Mouse (Mus musculus) gastrocnemius, postnatal 36 days (tissue): ENCODE results near the gene Tmigd3. TPM values are rescaled to one million over a fixed set of nuclear protein-coding genes. Genes with fewer than 3 reads are reported as not detected.
"Not testable (repeated sequence)": the region's sequence is repeated elsewhere in the genome, so short reads cannot be mapped to it uniquely, and the experiment has no call there.

Source experiments
- DNase-seq, 2 experiments: peaks; one replicate each; pipeline ENCODE4 v3.0.0; 2022
- intact Hi-C: fragments of 180-260 bp; cut with DNase I; formaldehyde crosslinking; loops from one replicate; pipeline ENCODE4 v1.15.1; 2025
- total RNA-seq, 2 experiments: library from RNA; stranded (reverse); gene quantifications; 2 replicates each; pipeline ENCODE4 v1.2.3; 2021

Gene Tmigd3
- total RNA-seq, 2 experiments from 2014 or later: not detected

DNA sequence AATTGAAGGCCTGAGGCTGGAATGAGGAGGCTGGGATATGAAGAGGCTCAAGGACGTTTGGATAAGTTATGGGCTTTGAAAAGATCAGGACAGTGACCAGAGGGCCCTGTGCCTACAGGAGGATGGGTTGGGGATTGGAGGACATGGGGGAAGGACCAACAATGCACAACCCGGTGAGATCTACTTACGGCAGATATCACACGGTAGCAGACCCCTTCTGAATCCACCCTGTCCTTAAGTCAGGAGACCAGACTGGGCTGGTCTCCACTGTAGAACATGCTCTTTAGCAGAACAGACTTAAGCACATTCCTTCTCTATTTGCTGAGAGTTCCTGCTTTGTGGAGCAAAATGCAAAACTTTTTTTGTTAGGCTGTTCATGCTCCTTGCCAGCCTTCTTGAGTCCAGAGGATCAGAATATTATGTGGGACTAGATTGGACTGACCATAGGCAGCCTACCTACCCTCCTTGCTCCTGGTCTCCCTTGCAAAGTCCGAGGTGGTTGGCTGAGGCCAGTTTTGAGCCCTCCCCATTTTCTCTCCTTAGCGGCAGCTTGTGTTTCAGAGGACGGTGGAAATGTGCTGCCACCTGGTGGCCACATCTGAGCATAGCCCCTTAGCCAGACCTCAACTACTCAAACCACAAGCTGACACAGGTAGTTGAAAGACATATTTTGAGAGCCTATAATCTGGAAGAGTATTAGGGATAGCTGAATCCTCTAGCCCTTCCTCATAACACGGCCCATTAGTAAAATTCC is 28.9 kb downstream of the Tmigd3 start:
- peak; percentile 74 to 80 for DNase-seq
- intact Hi-C loops: loop anchor here (2.0 to 5.0 kb wide), 2 partner anchors 152 to 225 kb away; no protein-coding TSS in a partner anchor

DNA sequence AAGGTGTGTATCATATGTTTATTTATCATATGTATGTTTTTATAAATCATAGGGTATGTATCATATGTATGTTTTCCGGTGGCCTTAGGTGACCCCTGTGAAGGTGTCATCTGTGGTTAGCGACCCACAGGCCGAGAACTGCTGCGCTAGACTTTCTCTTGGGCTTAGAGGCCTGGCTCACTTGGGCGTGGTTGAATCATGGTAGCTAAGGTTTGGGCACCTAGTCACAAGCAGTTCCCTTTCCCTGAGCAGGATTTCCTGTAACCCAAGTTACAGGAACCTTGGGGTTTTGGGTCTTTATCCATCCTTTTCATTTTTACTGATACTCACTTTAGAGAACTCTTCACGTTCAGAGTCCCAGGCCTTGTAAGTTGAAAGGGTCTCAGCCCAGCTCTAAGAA is 29.6 kb downstream of the Tmigd3 start:
- intact Hi-C loops: loop anchor here (5.0 kb wide), 1 partner anchor 153 kb away; no protein-coding TSS in a partner anchor
- no peak for DNase-seq

- DNase-seq: no peak
- intact Hi-C loops: loop anchor here (5.0 kb wide), 1 partner anchor 153 kb away; no protein-coding TSS in a partner anchor
These were observed 30.0 kb downstream of the Tmigd3 start for GRCm38 (mm10) chr3:105900716-105901115.

- no peak for DNase-seq
- intact Hi-C loops: loop anchor here (5.0 kb wide), 1 partner anchor 154 kb away; no protein-coding TSS in a partner anchor
These were observed 30.8 kb downstream of the Tmigd3 start for GRCm38 (mm10) chr3:105901468-105901867.

- no peak for DNase-seq
- intact Hi-C loops: loop anchor here (5.0 kb wide), 1 partner anchor 157 kb away; no protein-coding TSS in a partner anchor
These were observed 33.5 kb downstream of the Tmigd3 start for GRCm38 (mm10) chr3:105904213-105904612.

- DNase-seq: no peak
- intact Hi-C loops: loop anchor here (5.0 kb wide), 1 partner anchor 157 kb away; no protein-coding TSS in a partner anchor
These were observed 34.0 kb downstream of the Tmigd3 start for GRCm38 (mm10) chr3:105904721-105905120.

DNA sequence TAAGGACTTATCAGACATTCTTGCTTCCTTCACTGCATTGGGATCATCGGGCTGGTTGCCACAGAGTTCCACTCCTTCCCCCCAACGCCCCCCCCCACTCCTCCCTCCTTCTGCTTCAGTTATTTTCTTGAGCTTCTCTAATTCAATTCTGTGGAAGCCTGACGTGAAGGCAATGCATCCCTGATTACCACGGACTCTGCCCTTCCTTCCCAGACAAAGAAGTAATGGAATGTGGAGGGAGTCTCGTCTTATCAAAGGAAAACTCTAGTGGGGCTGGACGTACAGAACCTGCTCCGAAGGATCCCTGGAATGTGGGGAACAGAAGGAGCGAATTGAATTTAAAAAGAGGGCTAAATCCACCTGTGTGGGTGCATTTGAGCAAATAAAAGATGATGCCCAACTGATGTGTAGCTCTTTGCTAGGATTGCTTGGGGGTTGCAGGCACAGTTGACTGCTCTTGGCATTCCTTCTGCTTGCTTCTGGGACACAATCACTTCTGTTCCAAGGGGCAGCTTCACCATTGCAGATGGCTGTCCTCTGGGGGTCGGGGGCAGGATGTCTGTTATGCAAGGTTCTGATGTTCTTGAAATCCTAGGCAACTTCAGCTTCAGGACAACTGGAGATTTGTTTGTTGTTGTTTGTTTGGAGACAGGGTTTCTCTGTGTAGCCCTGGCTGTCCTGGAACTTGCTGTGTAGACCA is 37.4 kb downstream of the Tmigd3 start:
- intact Hi-C loops: no loop called here
- DNase-seq: no peak

- intact Hi-C loops: no loop called here
- DNase-seq: no peak
These were observed 38.3 kb downstream of the Tmigd3 start for GRCm38 (mm10) chr3:105908976-105909375.

GRCm38 (mm10) chr3:105910519-105911190 is 40.0 kb downstream of the Tmigd3 start:
- DNase-seq: no peak
- intact Hi-C loops: no loop called here

GRCm38 (mm10) chr3:105912097-105912880 is 41.6 kb downstream of the Tmigd3 start:
- intact Hi-C loops: no loop called here
- no peak for DNase-seq

- intact Hi-C loops: no loop called here
- DNase-seq: no peak
These were observed 43.4 kb downstream of the Tmigd3 start for GRCm38 (mm10) chr3:105913839-105914681.

DNA sequence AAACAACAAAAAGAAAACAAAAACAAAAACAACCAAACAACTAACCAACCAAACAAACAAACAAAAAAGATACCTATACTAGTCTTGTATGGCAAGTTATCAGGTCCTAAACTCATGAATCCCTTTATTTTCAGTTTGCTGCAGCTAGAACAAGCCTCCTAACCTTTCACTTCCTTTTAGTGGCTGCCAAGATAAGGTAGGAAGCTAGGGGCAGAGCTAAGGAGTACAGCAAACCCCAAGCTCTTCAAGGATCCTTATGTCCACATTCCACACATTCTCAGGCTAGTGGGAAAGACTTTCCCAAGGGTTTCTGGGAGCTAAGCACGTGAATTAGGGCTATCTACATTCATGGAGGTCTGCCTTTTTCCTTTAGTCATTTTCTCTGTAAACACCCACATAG is 44.6 kb downstream of the Tmigd3 start:
- intact Hi-C loops: no loop called here
- DNase-seq: no peak

DNA sequence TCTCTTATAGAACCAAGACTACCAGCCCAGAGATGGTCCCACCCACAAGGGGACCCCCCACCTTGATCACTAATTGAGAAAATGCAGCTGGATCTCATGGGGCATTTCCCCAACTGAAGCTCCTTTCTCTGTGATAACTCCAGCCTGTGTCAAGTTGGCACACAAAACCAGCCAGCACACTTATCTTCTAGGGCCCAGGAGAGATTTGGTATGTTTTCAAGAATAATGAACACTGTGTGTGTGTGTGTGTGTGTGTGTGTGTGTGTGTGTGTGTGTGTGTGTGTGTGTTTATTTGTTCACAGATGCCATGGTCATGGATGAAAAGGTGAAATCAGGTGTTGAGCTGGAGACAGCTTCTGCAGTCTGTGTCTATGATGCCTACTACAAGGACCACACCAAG is 45.8 kb downstream of the Tmigd3 start:
- intact Hi-C loops, DNase-seq: not testable (repeated sequence)

DNA sequence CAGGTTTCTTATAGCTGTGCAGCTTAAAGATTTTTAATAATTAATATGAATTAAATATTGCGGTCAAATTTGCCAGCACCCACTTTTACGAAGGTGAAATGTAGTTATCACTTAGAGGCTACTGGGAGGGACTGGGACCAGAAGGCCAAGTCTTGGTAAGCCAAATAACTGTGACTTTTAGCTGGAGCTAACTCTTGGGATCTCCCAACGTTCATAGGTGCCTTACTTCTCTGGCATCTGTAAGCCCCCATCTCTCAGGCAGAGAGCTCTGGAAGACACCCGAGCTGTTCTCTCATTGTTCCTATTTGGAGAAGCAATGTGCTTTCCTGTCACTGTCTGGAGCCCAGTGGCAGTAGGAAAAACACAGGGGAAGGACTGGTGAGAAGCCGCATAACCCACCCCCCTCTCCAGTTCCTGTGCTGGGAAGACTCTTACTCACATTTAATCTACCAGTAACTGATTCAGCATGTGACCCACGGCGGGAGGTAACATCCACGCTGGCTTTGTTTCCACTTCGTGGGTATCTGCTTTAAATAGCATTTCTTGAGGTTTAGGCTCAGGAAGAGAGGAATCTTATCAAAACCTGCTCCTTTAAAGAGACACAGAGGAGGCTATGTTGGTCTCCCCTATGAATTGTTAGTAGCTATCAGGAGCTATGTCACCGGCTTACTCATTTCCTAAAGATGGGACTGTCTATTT is 47.1 kb downstream of the Tmigd3 start:
- intact Hi-C loops: no loop called here
- no peak for DNase-seq

DNA sequence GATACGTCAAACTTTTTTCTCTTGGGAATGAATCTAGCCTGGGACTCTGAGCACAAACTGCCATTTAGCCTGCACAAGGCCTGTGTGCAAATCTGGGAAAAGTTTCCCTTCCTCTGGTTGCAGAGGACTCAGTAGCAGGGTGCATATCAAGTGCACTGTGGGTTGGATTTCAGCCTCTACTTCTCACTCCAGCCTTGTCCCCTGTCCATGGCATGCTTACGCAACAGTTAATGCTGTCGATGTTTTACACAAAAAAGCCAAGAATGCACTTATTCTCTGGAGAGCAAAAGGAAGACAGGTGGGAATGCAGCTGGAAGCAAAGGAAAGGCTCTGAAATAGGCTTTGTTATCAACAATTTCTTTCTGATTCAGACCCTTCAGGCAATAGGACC is 47.6 kb downstream of the Tmigd3 start:
- intact Hi-C loops: no loop called here
- DNase-seq: no peak

DNA sequence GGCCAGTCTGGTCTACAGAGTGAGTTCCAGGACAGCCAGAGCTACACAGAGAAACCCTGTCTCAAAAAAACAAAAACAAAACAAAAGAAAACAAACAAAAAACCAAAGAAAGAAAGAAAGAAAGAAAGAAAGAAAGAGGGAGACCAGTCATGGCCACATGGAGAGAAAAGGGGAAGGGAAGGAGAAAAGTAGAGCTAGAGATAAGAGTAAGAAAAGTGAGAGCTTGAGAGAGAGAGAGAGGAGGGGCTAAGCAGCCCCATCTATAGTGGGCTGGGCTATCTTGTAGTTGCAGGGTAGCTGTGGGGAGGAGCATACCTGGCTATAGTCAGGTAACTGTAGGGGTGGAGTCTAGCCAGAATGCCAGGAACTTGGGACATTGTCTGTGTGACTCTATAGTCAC is 50.0 kb downstream of the Tmigd3 start:
- intact Hi-C loops, DNase-seq: not testable (repeated sequence)

DNA sequence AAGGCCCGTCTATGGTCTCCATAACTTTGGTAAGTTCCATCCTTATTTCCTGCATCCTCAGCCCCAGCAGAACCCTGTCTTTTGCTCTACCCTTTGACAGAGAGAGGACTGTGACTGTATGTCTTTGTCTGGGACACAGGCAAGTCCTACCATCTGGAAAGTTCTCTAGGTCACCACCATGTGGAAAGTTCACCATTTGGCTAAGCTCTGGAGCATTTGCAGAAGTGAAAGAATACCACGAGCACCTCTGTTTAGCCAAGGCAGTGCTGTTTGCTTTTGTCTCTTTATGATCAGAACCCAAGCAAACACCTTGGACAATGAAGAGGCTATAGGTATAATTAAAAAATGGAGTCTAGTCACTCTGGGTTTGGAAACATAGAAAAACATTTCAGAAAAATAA is 51.3 kb downstream of the Tmigd3 start:
- DNase-seq: no peak
- intact Hi-C loops: no loop called here

DNA sequence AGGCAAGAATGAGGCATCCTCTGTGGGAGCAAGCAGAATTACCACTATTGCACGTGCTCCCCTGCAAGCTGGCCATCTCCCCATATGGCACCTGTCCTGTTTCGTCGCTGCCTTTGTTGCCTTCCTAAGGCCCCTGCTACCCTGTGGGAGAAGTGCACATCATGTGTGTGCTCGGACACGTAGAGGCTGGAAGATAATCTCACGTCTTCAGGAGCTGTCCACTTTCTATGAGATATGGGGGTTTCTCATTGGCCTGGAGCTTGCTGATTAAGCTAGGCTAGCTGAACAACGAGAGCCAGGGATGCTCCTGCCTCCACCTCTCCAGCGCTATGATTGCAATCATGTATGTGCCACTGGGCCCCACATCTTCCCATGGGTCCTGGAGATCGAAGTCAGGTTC is 53.9 kb downstream of the Tmigd3 start:
- intact Hi-C loops: no loop called here
- DNase-seq: no peak
